Mouse (Mus musculus) neural tube, embryonic 13.5 days (tissue): ENCODE measurements around the gene Igsf8. TPM values are rescaled to one million over a fixed set of nuclear protein-coding genes. Genes with fewer than 3 reads are reported as not detected.

Experiments
- ATAC-seq: fragments of 200-750 bp; cut with Nextera tagmentation; 2 replicates; pipeline ENCODE4 v1.8.0; 2017; ENCODE audit warnings: low read depth, mild to moderate bottlenecking, moderate TSS enrichment, moderate library complexity
- H3K27ac ChIP-seq: fragments of 300-500 bp; sonication (generic); replicated peaks from 2 replicates; pipeline ENCODE4 v1.5.1; 2015; ENCODE audit warnings: moderate library complexity, mild to moderate bottlenecking, inconsistent platforms
- H3K27me3 ChIP-seq: fragments of 300-500 bp; sonication (generic); 2 replicates; pipeline ENCODE4 v1.6.1; 2015; ENCODE audit warnings: mild to moderate bottlenecking, inconsistent platforms
- H3K36me3 ChIP-seq: fragments of 300-500 bp; sonication (generic); 2 replicates; pipeline ENCODE4 v1.6.1; 2015; ENCODE audit warnings: mild to moderate bottlenecking, inconsistent platforms
- H3K4me1 ChIP-seq: fragments of 300-500 bp; sonication (generic); replicated peaks from 2 replicates; pipeline ENCODE4 v1.6.1; 2015; ENCODE audit warnings: inconsistent platforms
- H3K4me2 ChIP-seq: fragments of 300-500 bp; sonication (generic); 2 replicates; pipeline ENCODE4 v1.6.1; 2015; ENCODE audit warnings: inconsistent platforms, mild to moderate bottlenecking, moderate library complexity
- H3K4me3 ChIP-seq: fragments of 300-500 bp; sonication (generic); 2 replicates; pipeline ENCODE4 v1.5.1; 2015; ENCODE audit warnings: mild to moderate bottlenecking, inconsistent platforms
- H3K9ac ChIP-seq: fragments of 300-500 bp; sonication (generic); 2 replicates; pipeline ENCODE4 v1.6.1; 2015; ENCODE audit warnings: moderate library complexity, mild to moderate bottlenecking, inconsistent platforms
- H3K9me3 ChIP-seq: fragments of 300-500 bp; sonication (generic); 2 replicates; pipeline ENCODE4 v1.6.1; 2016; ENCODE audit warnings: inconsistent platforms
- WGBS: fragments of 180-500 bp; shearing (Covaris S2); methylation state at CpG from one replicate; pipeline ENCODE4 v1.1.7; 2015; 5-methylcytosine and 5-hydroxymethylcytosine counted together
- polyA plus RNA-seq: library from polyadenylated mRNA; unstranded; fragments of >200 nt; fragmentation: Nextera tagmentation; extraction: Ambion mirVana; gene quantifications from 2 replicates; pipeline ENCODE4 v1.2.1, GENCODE M21; 2015

Igsf8 gene
- polyA plus RNA-seq, 1 experiment from 2014 or later, result 116 TPM

DNA sequence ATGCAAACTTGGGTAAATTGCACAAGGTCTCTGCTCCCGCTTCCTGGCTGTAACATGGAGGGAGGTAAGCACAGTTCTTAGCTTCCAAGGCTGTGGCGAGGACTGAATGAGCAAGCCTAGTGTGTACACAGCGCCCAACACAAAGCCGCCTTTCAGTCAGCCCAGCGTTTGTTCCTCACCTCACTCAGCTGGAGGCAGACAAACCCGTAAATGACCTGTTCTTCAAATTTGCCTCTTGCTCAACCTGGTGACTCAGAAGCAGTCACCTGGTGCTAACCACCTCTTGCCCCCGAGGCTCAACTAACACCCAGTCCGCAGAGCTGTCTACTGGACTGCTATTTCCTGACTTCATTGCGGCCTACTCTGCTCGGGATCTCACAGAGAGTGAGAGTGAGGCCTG lies 46.5 kb downstream of the Igsf8 start:
- Histone ChIP-seq H3K4me2 (no peak overlapping the region), H3K4me1 (peaks cover 50% of the 10 kb centered on the region), H3K9ac (no peak overlapping the region), H3K36me3 (no peaks in the 10 kb centered on the region), H3K4me3 (no peak overlapping the region), H3K27ac (peak overlapping the region; percentile 29; the same call in 1 of the 2 replicates), H3K27me3 (no peaks in the 10 kb centered on the region), H3K9me3 (no peaks in the 10 kb centered on the region)
- 57% methylated on average over 10 of the region's 10 CpGs for WGBS
- no peak for ATAC-seq

DNA sequence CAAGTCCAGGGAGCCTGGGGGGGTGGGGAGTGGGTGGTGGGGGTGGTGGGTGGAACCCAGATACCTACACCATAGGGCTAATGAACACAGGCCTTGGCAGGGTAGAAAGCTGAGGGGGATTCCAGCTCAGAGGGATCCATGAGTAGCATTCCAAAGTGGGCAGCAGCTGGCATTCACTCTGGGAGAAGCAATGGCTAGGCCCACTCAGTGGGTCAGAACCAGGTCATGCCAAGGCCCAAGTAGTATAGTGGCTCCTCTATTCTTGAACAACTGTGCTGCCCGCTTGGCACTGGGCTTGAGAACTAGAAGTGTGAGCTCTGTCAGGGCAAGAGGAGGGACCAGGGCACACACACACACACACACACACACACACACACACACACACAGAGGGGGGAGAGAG lies 47.0 kb downstream of the Igsf8 start:
- no peaks in the 10 kb centered on the region for H3K27me3 ChIP-seq
- no peak overlapping the region for H3K4me3 ChIP-seq
- H3K27ac ChIP-seq, result peak overlapping the region; percentile 29; the same call in 1 of the 2 replicates
- H3K9ac ChIP-seq, result no peak overlapping the region
- no peak overlapping the region for H3K4me2 ChIP-seq
- no peaks in the 10 kb centered on the region for H3K36me3 ChIP-seq
- H3K9me3 ChIP-seq, result no peaks in the 10 kb centered on the region
- WGBS, result 88% methylated on average over 1 of the region's 1 CpGs
- no peak for ATAC-seq
- H3K4me1 ChIP-seq, result peaks cover 50% of the 10 kb centered on the region

- ATAC-seq, result peak; percentile 54
- Histone ChIP-seq H3K4me2 (peak overlapping the region; percentile 62), H3K4me1 (peaks cover 64% of the 10 kb centered on the region), H3K9ac (peak overlapping the region; percentile 65), H3K27me3 (no peaks in the 10 kb centered on the region), H3K27ac (peak overlapping the region; percentile 81), H3K36me3 (no peaks in the 10 kb centered on the region), H3K4me3 (peak overlapping the region; percentile 28), H3K9me3 (no peaks in the 10 kb centered on the region)
- 3% methylated on average over 14 of the region's 14 CpGs for WGBS
Measured at GRCm38 (mm10) chr1:172309699-172310398, 48.4 kb downstream of the Igsf8 start.

DNA sequence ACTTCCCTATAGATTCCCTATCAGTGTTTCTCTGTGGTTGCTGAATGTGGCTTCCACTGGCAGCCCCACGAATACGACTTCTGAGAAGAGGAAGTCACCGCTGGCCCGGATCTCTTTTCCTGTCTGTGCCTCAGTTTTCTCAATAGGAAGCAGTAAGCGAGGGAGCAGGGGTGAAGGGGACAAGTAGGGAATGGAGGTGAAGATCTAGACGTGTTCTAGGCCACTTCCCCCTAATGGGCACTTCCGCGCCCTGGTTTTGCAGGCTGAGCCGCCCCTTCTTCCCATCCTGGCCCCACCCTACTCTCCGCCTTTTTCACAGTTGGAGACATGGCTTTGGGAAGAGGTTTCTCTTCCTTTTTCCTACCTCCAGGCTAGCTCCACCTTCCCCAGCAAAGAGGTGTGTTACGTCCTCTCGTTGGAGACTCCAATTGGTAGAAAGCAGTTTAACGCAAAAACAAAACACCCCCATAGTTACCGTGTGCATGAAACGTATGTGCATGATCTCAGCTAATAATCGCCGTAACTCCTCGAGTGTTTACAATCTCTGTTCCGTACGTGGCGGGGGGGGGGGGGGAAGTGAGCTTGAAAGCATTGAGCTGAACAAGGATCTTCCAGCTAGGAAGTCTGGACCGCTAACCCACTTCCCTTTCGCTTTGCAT lies 49.9 kb downstream of the Igsf8 start:
- peak overlapping the region; percentile 71 for H3K4me2 ChIP-seq
- no peaks in the 10 kb centered on the region for H3K27me3 ChIP-seq
- H3K27ac ChIP-seq, result peak overlapping the region; percentile 91
- peak; percentile 0; the same call in 1 of the 2 replicates for ATAC-seq
- peak overlapping the region; percentile 88 for H3K9ac ChIP-seq
- H3K4me1 ChIP-seq, result peaks cover 77% of the 10 kb centered on the region
- H3K9me3 ChIP-seq, result no peaks in the 10 kb centered on the region
- WGBS, result 10% methylated on average over 23 of the region's 23 CpGs
- H3K4me3 ChIP-seq, result peak overlapping the region; percentile 70
- no peaks in the 10 kb centered on the region for H3K36me3 ChIP-seq

- H3K4me1 ChIP-seq, result peaks cover 83% of the 10 kb centered on the region
- no peaks in the 10 kb centered on the region for H3K9me3 ChIP-seq
- H3K27me3 ChIP-seq, result no peaks in the 10 kb centered on the region
- H3K36me3 ChIP-seq, result no peaks in the 10 kb centered on the region
- peak; percentile 64 for ATAC-seq
- H3K27ac ChIP-seq, result peak overlapping the region; percentile 91
- peak overlapping the region; percentile 88 for H3K9ac ChIP-seq
- whole genome bisulfite sequencing, result under 1% methylated on average over 45 of the region's 55 CpGs
- H3K4me2 ChIP-seq, result peak overlapping the region; percentile 71
- H3K4me3 ChIP-seq, result peak overlapping the region; percentile 70
Measured at GRCm38 (mm10) chr1:172311921-172312767, 50.7 kb downstream of the Igsf8 start.

DNA sequence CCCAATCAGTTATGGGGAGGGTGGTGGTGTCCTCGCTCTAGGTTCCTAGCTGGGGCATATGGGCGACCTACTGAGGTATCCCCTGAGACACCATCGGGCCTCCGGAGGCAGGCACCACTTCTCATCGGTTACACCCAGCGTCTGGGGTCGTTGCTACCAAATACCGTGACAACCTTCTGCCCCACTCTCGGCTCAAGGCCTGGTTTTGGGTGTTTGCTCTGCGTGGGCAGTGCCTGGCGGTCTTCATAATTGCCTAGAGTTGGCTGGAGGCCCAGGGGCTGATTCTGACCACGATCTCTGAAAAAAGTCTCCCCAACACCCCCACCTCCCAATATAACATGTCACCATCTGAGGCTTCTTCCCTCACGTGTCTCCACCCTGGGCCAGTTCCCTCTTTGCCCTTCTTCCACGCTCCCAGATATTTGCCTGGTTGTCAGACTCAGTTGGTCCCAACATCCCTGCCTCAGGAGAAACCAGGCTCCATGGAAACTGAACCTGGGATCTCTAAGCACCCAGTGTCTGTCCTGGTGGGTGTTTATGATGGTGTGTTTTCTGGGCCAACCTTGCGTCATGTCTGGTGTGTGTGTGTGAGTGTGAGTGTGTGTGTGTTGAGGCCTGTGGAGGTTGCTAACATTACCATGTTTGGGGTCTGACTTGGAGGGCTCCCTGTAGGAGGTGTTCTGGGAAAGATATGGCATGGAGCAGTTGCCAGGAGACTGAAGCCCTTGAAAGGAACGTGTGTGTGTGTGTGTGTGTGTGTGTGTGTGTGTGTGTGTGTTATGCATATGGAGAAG lies 51.5 kb downstream of the Igsf8 start:
- no peaks in the 10 kb centered on the region for H3K9me3 ChIP-seq
- WGBS, result 8% methylated on average over 16 of the region's 16 CpGs
- peaks cover 87% of the 10 kb centered on the region for H3K4me1 ChIP-seq
- no peak for ATAC-seq
- no peaks in the 10 kb centered on the region for H3K27me3 ChIP-seq
- peak overlapping the region; percentile 70 for H3K4me3 ChIP-seq
- H3K27ac ChIP-seq, result peak overlapping the region; percentile 91
- peak overlapping the region; percentile 71 for H3K4me2 ChIP-seq
- peak overlapping the region; percentile 88 for H3K9ac ChIP-seq
- H3K36me3 ChIP-seq, result peaks cover 4% of the 10 kb centered on the region; the same call in 1 of the 2 replicates

DNA sequence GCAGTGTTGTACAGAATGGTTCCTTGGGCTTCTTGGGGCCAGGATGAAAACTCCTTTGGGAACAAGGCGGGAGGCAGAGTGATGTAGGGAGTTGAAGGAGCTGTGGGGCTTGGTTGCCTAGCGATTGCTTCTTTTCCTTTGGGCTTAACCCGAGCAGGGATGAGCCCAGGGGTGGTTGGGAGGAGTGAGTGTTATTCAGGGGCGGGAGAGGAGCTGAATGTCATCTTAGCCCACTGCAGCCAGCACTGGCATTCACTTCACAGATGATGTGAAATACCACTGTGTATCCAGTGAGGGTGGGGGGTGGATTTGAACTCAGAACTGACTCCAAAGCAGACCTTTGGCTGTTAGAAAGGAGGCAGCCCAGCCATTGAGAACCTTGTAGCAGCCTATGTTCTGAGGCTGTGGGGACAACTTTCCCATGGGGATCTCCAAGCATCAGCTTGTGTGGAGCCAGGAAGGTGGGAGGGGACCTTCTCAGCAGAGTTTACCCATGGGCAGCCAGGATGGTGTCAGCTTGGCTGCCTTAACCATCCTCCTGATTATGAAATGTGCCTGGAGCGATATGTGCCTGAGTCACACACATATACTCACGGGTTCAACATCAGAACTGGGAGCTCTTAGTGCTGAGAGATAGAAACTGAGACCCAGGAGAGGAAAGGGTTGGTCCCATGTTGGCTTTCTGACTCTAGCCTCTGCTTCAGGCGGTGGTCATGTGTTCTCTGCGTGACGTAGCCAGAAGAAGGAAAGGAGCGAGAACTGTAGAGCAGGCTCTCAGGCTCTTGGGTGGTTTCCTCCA lies 52.4 kb downstream of the Igsf8 start:
- no peak for ATAC-seq
- Histone ChIP-seq H3K4me2 (peak overlapping the region; percentile 71), H3K4me3 (peak overlapping the region; percentile 70), H3K9me3 (no peaks in the 10 kb centered on the region), H3K27ac (peak overlapping the region; percentile 91), H3K9ac (peak overlapping the region; percentile 88), H3K4me1 (peaks cover 89% of the 10 kb centered on the region), H3K36me3 (peaks cover 10% of the 10 kb centered on the region), H3K27me3 (no peaks in the 10 kb centered on the region)
- WGBS, result 51% methylated on average over 10 of the region's 10 CpGs

DNA sequence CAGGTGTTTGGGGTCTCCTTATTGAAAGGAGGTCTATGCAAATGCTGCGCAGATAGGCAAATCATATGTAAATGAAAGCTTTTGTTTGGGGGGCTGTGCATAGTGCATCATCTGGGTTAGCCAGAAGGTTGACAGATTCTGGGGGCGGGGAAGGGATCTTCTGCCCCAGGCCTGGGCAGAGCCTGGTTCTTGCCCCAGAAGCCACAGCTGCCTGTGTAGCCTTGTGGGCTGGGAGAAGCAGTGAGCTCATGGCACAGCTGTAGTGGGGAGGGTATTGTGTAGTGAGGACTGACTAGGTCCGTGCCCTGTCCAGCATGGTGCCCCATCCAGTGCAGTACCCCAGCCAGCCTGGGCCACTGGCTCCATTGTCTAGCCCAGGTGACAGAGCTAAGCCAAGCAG lies 53.5 kb downstream of the Igsf8 start:
- no peaks in the 10 kb centered on the region for H3K27me3 ChIP-seq
- peak overlapping the region; percentile 47 for H3K9ac ChIP-seq
- H3K4me2 ChIP-seq, result peak overlapping the region; percentile 71
- peak overlapping the region; percentile 91 for H3K27ac ChIP-seq
- peak; percentile 8; the same call in 1 of the 2 replicates for ATAC-seq
- H3K4me1 ChIP-seq, result peaks cover 88% of the 10 kb centered on the region
- 30% methylated on average over 3 of the region's 3 CpGs for WGBS
- 0 out of 2 replicates have a peak overlapping the region, but pooled peaks have one; percentile 5 for H3K4me3 ChIP-seq
- H3K9me3 ChIP-seq, result no peaks in the 10 kb centered on the region
- H3K36me3 ChIP-seq, result peaks cover 10% of the 10 kb centered on the region

GRCm38 (mm10) chr1:172317431-172317830 lies 56.0 kb downstream of the Igsf8 start:
- Histone ChIP-seq H3K36me3 (peaks cover 10% of the 10 kb centered on the region), H3K27me3 (no peaks in the 10 kb centered on the region), H3K4me2 (peak overlapping the region; percentile 20; the same call in 1 of the 2 replicates), H3K9me3 (no peaks in the 10 kb centered on the region), H3K4me1 (peaks cover 84% of the 10 kb centered on the region), H3K9ac (0 out of 2 replicates have a peak overlapping the region, but pooled peaks have one; percentile 31), H3K4me3 (no peak overlapping the region), H3K27ac (peak overlapping the region; percentile 23)
- no peak for ATAC-seq
- WGBS, result 60% methylated on average over 18 of the region's 18 CpGs

DNA sequence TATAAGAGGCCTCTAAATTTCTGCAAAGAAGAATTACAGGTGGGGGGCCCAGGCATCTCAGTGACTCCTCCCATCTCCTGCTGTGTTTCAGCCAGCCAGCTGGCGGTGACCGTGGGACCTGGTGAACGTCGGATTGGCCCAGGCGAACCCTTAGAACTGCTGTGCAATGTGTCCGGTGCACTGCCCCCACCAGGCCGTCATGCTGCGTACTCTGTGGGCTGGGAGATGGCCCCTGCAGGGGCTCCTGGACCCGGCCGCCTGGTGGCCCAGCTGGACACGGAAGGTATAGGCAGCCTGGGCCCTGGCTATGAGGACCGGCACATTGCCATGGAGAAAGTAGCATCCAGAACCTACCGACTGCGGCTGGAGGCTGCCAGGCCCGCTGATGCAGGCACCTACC lies 56.5 kb downstream of the Igsf8 start:
- Histone ChIP-seq H3K9me3 (no peaks in the 10 kb centered on the region), H3K9ac (0 out of 2 replicates have a peak overlapping the region, but pooled peaks have one; percentile 31), H3K27ac (peak overlapping the region; percentile 78), H3K4me2 (peak overlapping the region; percentile 9; the same call in 1 of the 2 replicates), H3K36me3 (peaks cover 10% of the 10 kb centered on the region), H3K27me3 (no peaks in the 10 kb centered on the region), H3K4me3 (no peak overlapping the region), H3K4me1 (peaks cover 80% of the 10 kb centered on the region)
- 49% methylated on average over 15 of the region's 15 CpGs for WGBS
- no peak for ATAC-seq
